Mouse (Mus musculus): ENCODE measurements around the gene Mars.
"Not testable (repeated sequence)": the region's sequence is repeated elsewhere in the genome, so short reads cannot be mapped to it uniquely, and the experiment has no call there.

Mars gene

GRCm38 (mm10) chr10:127310523-127311475 is 787 bp downstream of the Mars start:
- peak; percentile 78 for DNase-seq (ENCODE audit: low spot score)

GRCm38 (mm10) chr10:127309167-127309566 is 2.4 kb downstream of the Mars start:
- DNase-seq (ENCODE audit: low spot score) = not testable (repeated sequence)

GRCm38 (mm10) chr10:127303136-127303535 is 8.4 kb downstream of the Mars start:
- no peak for DNase-seq (ENCODE audit: low spot score)

GRCm38 (mm10) chr10:127300361-127300760 is 11.2 kb downstream of the Mars start:
- no peak for DNase-seq (ENCODE audit: low spot score)

- no peak for DNase-seq (ENCODE audit: low spot score)
Observed at GRCm38 (mm10) chr10:127297015-127297871, 14.3 kb downstream of the Mars start.

- no peak for DNase-seq (ENCODE audit: low spot score)
Observed at GRCm38 (mm10) chr10:127295986-127296794, 15.4 kb downstream of the Mars start.

GRCm38 (mm10) chr10:127294895-127295510 is 16.6 kb downstream of the Mars start:
- DNase-seq (ENCODE audit: low spot score) = no peak

GRCm38 (mm10) chr10:127293590-127294113 is 17.9 kb downstream of the Mars start:
- DNase-seq (ENCODE audit: low spot score) = no peak

- DNase-seq (ENCODE audit: low spot score) = no peak
Observed at GRCm38 (mm10) chr10:127292987-127293538, 18.5 kb downstream of the Mars start.

- DNase-seq (ENCODE audit: low spot score) = no peak
Observed at GRCm38 (mm10) chr10:127291881-127292638, 19.5 kb downstream of the Mars start.

GRCm38 (mm10) chr10:127290930-127291880 is 20.4 kb downstream of the Mars start:
- peak; percentile 76 for DNase-seq (ENCODE audit: low spot score)

GRCm38 (mm10) chr10:127290307-127290929 is 21.2 kb downstream of the Mars start:
- DNase-seq (ENCODE audit: low spot score) = peak; percentile 100

GRCm38 (mm10) chr10:127289573-127290191 is 21.9 kb downstream of the Mars start:
- DNase-seq (ENCODE audit: low spot score) = peak; percentile 64

- peak; percentile 91 for DNase-seq (ENCODE audit: low spot score)
Observed at GRCm38 (mm10) chr10:127288800-127289572, 22.6 kb downstream of the Mars start, which contains the start of gene Mbd6. Gene Mbd6, minus strand, starts transcription at chr10:127289018.

GRCm38 (mm10) chr10:127288328-127288799 is 23.2 kb downstream of the Mars start:
- peak; percentile 67 for DNase-seq (ENCODE audit: low spot score)

GRCm38 (mm10) chr10:127287936-127288293 is 23.7 kb downstream of the Mars start:
- DNase-seq (ENCODE audit: low spot score) = no peak
